Mouse (Mus musculus) retina, postnatal 1 day (tissue): ENCODE measurements around the gene Dnah12.

Experiments
- DNase-seq: peaks from one replicate; pipeline ENCODE4 v3.0.0-alpha.2; 2012

The Dnah12 gene

GRCm38 (mm10) chr14:26724898-26725297 lies 31.8 kb downstream of the Dnah12 start:
- DNase-seq, result no peak

GRCm38 (mm10) chr14:26758566-26758965 lies 65.5 kb downstream of the Dnah12 start:
- DNase-seq, result no peak

GRCm38 (mm10) chr14:26764827-26765226 lies 71.8 kb downstream of the Dnah12 start:
- DNase-seq, result no peak

- no peak for DNase-seq
Observed at GRCm38 (mm10) chr14:26768195-26768594, 75.1 kb downstream of the Dnah12 start.

- DNase-seq, result no peak
Observed at GRCm38 (mm10) chr14:26773536-26773935, 80.5 kb downstream of the Dnah12 start.

- no peak for DNase-seq
Observed at GRCm38 (mm10) chr14:26783731-26784130, 90.7 kb downstream of the Dnah12 start.

- peak; percentile 26 for DNase-seq
Observed at GRCm38 (mm10) chr14:26785695-26786094, 92.6 kb downstream of the Dnah12 start.

GRCm38 (mm10) chr14:26794431-26794830 lies 101.4 kb downstream of the Dnah12 start:
- DNase-seq, result no peak

GRCm38 (mm10) chr14:26798330-26798729 lies 105.3 kb downstream of the Dnah12 start:
- DNase-seq, result no peak

- DNase-seq, result no peak
Observed at GRCm38 (mm10) chr14:26799286-26799685, 106.2 kb downstream of the Dnah12 start.

- no peak for DNase-seq
Observed at GRCm38 (mm10) chr14:26805500-26805899, 112.4 kb downstream of the Dnah12 start.

- DNase-seq, result no peak
Observed at GRCm38 (mm10) chr14:26812734-26813133, 119.7 kb downstream of the Dnah12 start.

- DNase-seq, result no peak
Observed at GRCm38 (mm10) chr14:26813871-26814270, 120.8 kb downstream of the Dnah12 start.

GRCm38 (mm10) chr14:26814908-26815307 lies 121.8 kb downstream of the Dnah12 start:
- DNase-seq, result peak; percentile 10

- DNase-seq, result no peak
Observed at GRCm38 (mm10) chr14:26816785-26817184, 123.7 kb downstream of the Dnah12 start.

GRCm38 (mm10) chr14:26826020-26826419 lies 132.9 kb downstream of the Dnah12 start:
- DNase-seq, result no peak

- no peak for DNase-seq
Observed at GRCm38 (mm10) chr14:26853053-26853452, 160.0 kb downstream of the Dnah12 start.

- DNase-seq, result no peak
Observed at GRCm38 (mm10) chr14:26854066-26854465, 161.0 kb downstream of the Dnah12 start.

GRCm38 (mm10) chr14:26858364-26858763 lies 165.3 kb downstream of the Dnah12 start:
- no peak for DNase-seq

GRCm38 (mm10) chr14:26859024-26859423 lies 165.9 kb downstream of the Dnah12 start:
- no peak for DNase-seq

- DNase-seq, result peak; percentile 11
Observed at GRCm38 (mm10) chr14:26867356-26867755, 174.3 kb downstream of the Dnah12 start.

- DNase-seq, result no peak
Observed at GRCm38 (mm10) chr14:26868299-26868698, 175.2 kb downstream of the Dnah12 start.

GRCm38 (mm10) chr14:26878756-26879155 lies 185.7 kb downstream of the Dnah12 start:
- no peak for DNase-seq

GRCm38 (mm10) chr14:26879976-26880375 lies 186.9 kb downstream of the Dnah12 start:
- DNase-seq, result no peak

- DNase-seq, result no peak
Observed at GRCm38 (mm10) chr14:26881700-26882099, 188.6 kb downstream of the Dnah12 start.

- DNase-seq, result peak; percentile 11
Observed at GRCm38 (mm10) chr14:26887244-26887643, 194.2 kb downstream of the Dnah12 start.
